Mouse (Mus musculus) kidney, adult 2 months (tissue): Measurements from ENCODE around the gene Mt4. TPM values are rescaled to one million over a fixed set of nuclear protein-coding genes. Genes with fewer than 3 reads are reported as not detected.

Experiments
- DNase-seq: peaks from one replicate; pipeline ENCODE4 v3.0.0; 2021
- H3K27ac ChIP-seq: fragments of 200-500 bp; 2 replicates; pipeline ENCODE4 v1.5.1; 2012; ENCODE audit warnings: low read depth, low read length, control low read depth, inconsistent platforms; ENCODE audit not compliant: insufficient read depth
- H3K27me3 ChIP-seq: fragments of 200-500 bp; replicated peaks from 2 replicates; pipeline ENCODE4 v1.6.1; 2012; ENCODE audit warnings: mild to moderate bottlenecking, moderate library complexity, low read length, inconsistent platforms; ENCODE audit not compliant: control insufficient read depth, insufficient read depth
- H3K36me3 ChIP-seq: fragments of 200-500 bp; 2 replicates; pipeline ENCODE4 v1.6.1; 2012; ENCODE audit warnings: mild to moderate bottlenecking, moderate library complexity, low read length, inconsistent platforms; ENCODE audit not compliant: control insufficient read depth, insufficient read depth
- H3K4me1 ChIP-seq: fragments of 200-500 bp; 2 replicates; pipeline ENCODE4 v1.6.1; 2011; ENCODE audit warnings: low read length; ENCODE audit not compliant: control insufficient read depth, insufficient read depth
- H3K4me3 ChIP-seq: fragments of 200-500 bp; 2 replicates; pipeline ENCODE4 v1.5.1; 2011; ENCODE audit warnings: mild to moderate bottlenecking, low read depth, low read length, control low read depth; ENCODE audit not compliant: insufficient read depth
- CTCF ChIP-seq: fragments of 200-500 bp; conservative IDR thresholded peaks from 2 replicates; pipeline ENCODE4 v1.5.1; 2011; ENCODE audit warnings: low read depth, mild to moderate bottlenecking, control low read depth, low read length, moderate library complexity, mixed read lengths; ENCODE audit not compliant: insufficient read depth, insufficient read length
- POLR2A ChIP-seq: fragments of 200-500 bp; IDR thresholded peaks from one replicate; pipeline ENCODE4 v1.6.1; 2011; ENCODE audit warnings: low read depth, low read length, control low read depth
- whole genome bisulfite sequencing: fragments of 180-500 bp; shearing (Covaris S2); methylation state at CpG from one replicate; pipeline ENCODE4 v1.1.7; 2018; 5-methylcytosine and 5-hydroxymethylcytosine counted together
- polyA plus RNA-seq: library from polyadenylated mRNA; depleted of rRNA; stranded (reverse); fragments of >200 nt; gene quantifications from 2 replicates; pipeline ENCODE4 v1.2.3, GENCODE M21; 2012

Gene Mt4
- polyA plus RNA-seq, 1 experiment = not detected

- Histone ChIP-seq H3K4me1 (no peaks in the 10 kb centered on the region), H3K27ac (peak overlapping the region; percentile 34), H3K4me3 (peak overlapping the region; percentile 39), H3K27me3 (no peaks in the 10 kb centered on the region), H3K36me3 (no peaks in the 10 kb centered on the region)
- peak; percentile 16 for DNase-seq
- WGBS = 5% methylated on average over 39 of the region's 39 CpGs
- TF ChIP-seq CTCF (no peak), POLR2A (no peak)
Observed at GRCm38 (mm10) chr8:94172809-94173732, 36.1 kb downstream of the Mt4 start.

GRCm38 (mm10) chr8:94173848-94174403, 36.9 kb downstream of the Mt4 start:
- 59% methylated on average over 11 of the region's 11 CpGs for WGBS
- TF ChIP-seq POLR2A = no peak
- no peak for TF ChIP-seq CTCF
- H3K36me3 ChIP-seq = no peaks in the 10 kb centered on the region
- no peaks in the 10 kb centered on the region for H3K4me1 ChIP-seq
- no peak overlapping the region for H3K4me3 ChIP-seq
- H3K27me3 ChIP-seq = no peaks in the 10 kb centered on the region
- H3K27ac ChIP-seq = no peak overlapping the region
- no peak for DNase-seq

GRCm38 (mm10) chr8:94174619-94175213, 37.7 kb downstream of the Mt4 start:
- Histone ChIP-seq H3K4me1 (no peaks in the 10 kb centered on the region), H3K27ac (no peak overlapping the region), H3K4me3 (no peak overlapping the region), H3K36me3 (no peaks in the 10 kb centered on the region), H3K27me3 (no peaks in the 10 kb centered on the region)
- 56% methylated on average over 7 of the region's 7 CpGs for WGBS
- TF ChIP-seq POLR2A = no peak
- TF ChIP-seq CTCF = no peak
- no peak for DNase-seq

GRCm38 (mm10) chr8:94177716-94178390, 40.9 kb downstream of the Mt4 start:
- no peak for TF ChIP-seq CTCF
- TF ChIP-seq POLR2A = no peak
- peaks cover 4% of the 10 kb centered on the region; the same call in 1 of the 2 replicates for H3K4me1 ChIP-seq
- no peak overlapping the region for H3K27ac ChIP-seq
- no peak overlapping the region for H3K4me3 ChIP-seq
- H3K36me3 ChIP-seq = no peaks in the 10 kb centered on the region
- 61% methylated on average over 7 of the region's 7 CpGs for WGBS
- DNase-seq = no peak
- H3K27me3 ChIP-seq = no peaks in the 10 kb centered on the region

- DNase-seq = peak; percentile 93
- Histone ChIP-seq H3K27me3 (no peaks in the 10 kb centered on the region), H3K4me1 (peaks cover 4% of the 10 kb centered on the region; the same call in 1 of the 2 replicates), H3K4me3 (peak within 1 kb of the TSS; percentile 70), H3K27ac (peak within 1 kb of the TSS; percentile 90), H3K36me3 (no peaks in the 10 kb centered on the region)
- TF ChIP-seq CTCF (no peak), POLR2A (peak; percentile 87)
- WGBS = under 1% methylated on average over 50 of the region's 50 CpGs
Observed at GRCm38 (mm10) chr8:94178857-94179712, 42.1 kb downstream of the Mt4 start, which contains the start of gene Mt1. TSS of gene Mt1 (plus strand) at chr8:94179082.
